Mouse (Mus musculus) forebrain, embryonic 11.5 days (tissue): Measurements from ENCODE around the gene Rwdd3. TPM values are rescaled to one million over a fixed set of nuclear protein-coding genes. Genes with fewer than 3 reads are reported as not detected.

Experiments used
- ATAC-seq: fragments of 200-750 bp; cut with Nextera tagmentation; replicated peaks from 2 replicates; pipeline ENCODE4 v1.8.0; 2017; ENCODE audit warnings: moderate TSS enrichment; ENCODE audit not compliant: low FRiP score
- DNase-seq: peaks from one replicate; pipeline ENCODE4 v3.0.0-alpha.2; 2017; ENCODE audit warnings: low spot score
- H3K27ac ChIP-seq: fragments of 300-500 bp; sonication (generic); 2 replicates; pipeline ENCODE4 v1.5.1; 2014; ENCODE audit warnings: low read depth, low read length
- H3K27me3 ChIP-seq: fragments of 300-500 bp; sonication (generic); 2 replicates; pipeline ENCODE4 v1.6.1; 2014; ENCODE audit warnings: mild to moderate bottlenecking, low read length, mixed read lengths; ENCODE audit not compliant: control insufficient read depth, insufficient read depth
- H3K36me3 ChIP-seq: fragments of 300-500 bp; sonication (generic); 2 replicates; pipeline ENCODE4 v1.6.1; 2014; ENCODE audit warnings: mild to moderate bottlenecking, low read length, moderate library complexity, mixed read lengths; ENCODE audit not compliant: control insufficient read depth, insufficient read depth
- H3K4me1 ChIP-seq: fragments of 300-500 bp; sonication (generic); replicated peaks from 2 replicates; pipeline ENCODE4 v1.6.1; 2014; ENCODE audit warnings: low read length, mixed read lengths; ENCODE audit not compliant: control insufficient read depth, insufficient read depth
- H3K4me2 ChIP-seq: fragments of 300-500 bp; sonication (generic); 2 replicates; pipeline ENCODE4 v1.6.1; 2014; ENCODE audit warnings: low read depth, mild to moderate bottlenecking, low read length, moderate library complexity, mixed read lengths; ENCODE audit not compliant: severe bottlenecking
- H3K4me3 ChIP-seq: fragments of 300-500 bp; sonication (generic); 2 replicates; pipeline ENCODE4 v1.5.1; 2014; ENCODE audit warnings: low read depth, low read length
- H3K9ac ChIP-seq: fragments of 300-500 bp; sonication (generic); 2 replicates; pipeline ENCODE4 v1.6.1; 2014; ENCODE audit warnings: low read length
- H3K9me3 ChIP-seq: fragments of 300-500 bp; sonication (generic); 2 replicates; pipeline ENCODE4 v1.6.1; 2016; ENCODE audit warnings: low read length, mixed read lengths; ENCODE audit not compliant: control insufficient read depth
- WGBS: fragments of 180-500 bp; shearing (Covaris S2); extraction: QIAGEN DNeasy Blood & Tissue Kit; methylation state at CpG from one replicate; pipeline ENCODE4 v1.1.7; 2014; 5-methylcytosine and 5-hydroxymethylcytosine counted together
- polyA plus RNA-seq: library from polyadenylated mRNA; unstranded; fragments of >200 nt; fragmentation: Nextera tagmentation; extraction: Ambion mirVana; gene quantifications from 2 replicates; pipeline ENCODE4 v1.2.1, GENCODE M21; 2014

The Rwdd3 gene
- polyA plus RNA-seq, 1 experiment from 2014 or later = 5.1 TPM

DNA sequence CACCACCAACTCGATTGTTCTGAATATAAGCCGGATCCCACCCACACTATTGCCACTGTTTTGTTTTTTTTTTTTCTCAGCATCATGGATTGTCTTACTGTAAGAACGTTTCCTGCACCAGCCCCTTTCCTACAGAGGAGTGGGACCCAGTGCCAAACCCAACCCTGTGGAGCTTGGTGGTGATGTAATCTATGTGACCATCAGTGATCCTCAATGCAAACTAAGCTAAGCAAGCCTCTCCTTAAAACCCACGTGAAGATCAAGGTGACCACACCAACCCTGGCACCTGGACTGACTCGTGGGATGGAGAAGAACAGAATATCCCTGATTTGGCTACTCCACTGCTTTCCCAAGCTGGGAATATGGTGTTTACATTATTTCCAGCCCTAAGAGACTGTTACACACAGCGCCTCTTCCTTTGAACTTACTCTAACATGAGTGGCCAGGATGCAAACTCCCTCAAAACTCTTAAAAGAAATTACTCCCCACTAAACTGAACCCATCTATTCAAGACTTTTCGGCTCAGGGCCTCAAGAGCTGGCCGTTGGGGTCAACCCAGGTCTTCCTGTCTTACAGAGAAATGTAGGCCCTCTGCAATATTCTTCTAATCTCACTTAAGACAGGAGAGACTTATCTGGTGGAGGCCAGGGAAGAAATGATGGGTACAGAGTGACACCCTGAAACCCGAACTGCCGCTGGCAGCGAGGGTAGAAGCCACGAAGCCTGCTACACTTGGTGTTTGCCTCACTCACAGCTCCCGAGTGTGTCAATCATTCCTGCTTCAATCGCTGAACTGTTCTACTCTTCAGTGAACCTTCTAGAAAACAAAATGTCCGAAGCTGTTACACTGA is 2.2 kb downstream of the Rwdd3 start:
- 83% methylated on average over 15 of the region's 15 CpGs for WGBS
- ATAC-seq (no peak), DNase-seq (no peak)
- Histone ChIP-seq H3K27me3 (no peaks in the 10 kb centered on the region), H3K4me1 (no peaks in the 10 kb centered on the region), H3K27ac (no peak overlapping the region), H3K9ac (no peak overlapping the region), H3K4me2 (no peak overlapping the region), H3K4me3 (no peak overlapping the region), H3K9me3 (no peaks in the 10 kb centered on the region; the same call in 1 of the 2 replicates), H3K36me3 (no peaks in the 10 kb centered on the region)

DNA sequence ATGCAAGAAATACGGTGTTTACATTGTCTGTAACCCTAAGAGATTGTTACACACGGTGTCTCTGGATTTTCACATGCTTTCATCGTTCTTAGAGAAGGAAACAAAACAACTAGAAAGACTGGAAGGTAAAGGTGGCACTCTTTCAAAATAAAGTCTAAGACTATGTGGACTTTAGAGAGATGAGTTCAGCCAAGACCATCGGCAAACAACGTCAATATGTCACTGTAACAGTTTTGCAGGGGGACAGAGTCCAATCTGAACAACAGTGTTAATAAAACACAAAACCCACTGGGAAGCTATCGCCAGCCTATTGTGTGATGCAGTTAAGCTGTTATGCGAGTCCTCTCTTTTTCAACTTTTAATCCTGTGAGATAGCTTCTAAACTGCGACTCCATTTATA is 2.9 kb downstream of the Rwdd3 start:
- no peaks in the 10 kb centered on the region for H3K27me3 ChIP-seq
- no peak overlapping the region for H3K27ac ChIP-seq
- H3K4me1 ChIP-seq = no peaks in the 10 kb centered on the region
- 88% methylated on average over 8 of the region's 8 CpGs for WGBS
- no peaks in the 10 kb centered on the region for H3K36me3 ChIP-seq
- DNase-seq (no peak), ATAC-seq (no peak)
- no peak overlapping the region for H3K4me2 ChIP-seq
- no peak overlapping the region for H3K9ac ChIP-seq
- no peak overlapping the region for H3K4me3 ChIP-seq
- H3K9me3 ChIP-seq = no peaks in the 10 kb centered on the region; the same call in 1 of the 2 replicates

DNA sequence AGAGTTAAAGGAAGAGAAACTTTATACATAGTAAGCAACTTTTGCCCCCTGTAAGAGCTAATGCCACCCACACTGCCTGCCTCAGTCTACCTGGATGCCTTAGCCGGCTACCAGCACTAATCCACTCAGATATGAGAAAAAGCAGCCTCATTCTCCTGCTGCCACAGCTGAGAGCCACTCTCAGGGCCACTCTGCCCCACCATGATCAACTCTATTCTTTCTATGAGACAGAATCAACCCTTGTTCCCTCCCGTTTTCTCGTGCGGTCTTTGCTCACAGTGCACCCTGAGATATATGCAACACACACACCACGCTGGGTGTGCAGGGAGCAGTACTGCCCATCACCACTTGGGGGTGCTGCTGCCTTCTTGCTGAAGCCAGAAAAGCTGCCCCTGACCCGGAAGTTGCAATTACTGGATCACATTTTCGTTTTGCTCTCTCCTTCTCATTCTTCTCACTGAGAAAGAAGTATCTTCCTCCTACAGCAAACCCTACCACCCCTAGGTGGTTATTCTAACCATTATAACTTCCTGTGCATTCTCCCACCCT is 8.2 kb downstream of the Rwdd3 start:
- peak; percentile 40; the same call in 1 of the 2 replicates for ATAC-seq
- DNase-seq = peak; percentile 82
- Histone ChIP-seq H3K27me3 (no peaks in the 10 kb centered on the region), H3K36me3 (no peaks in the 10 kb centered on the region), H3K27ac (no peak overlapping the region), H3K9ac (no peak overlapping the region), H3K9me3 (no peaks in the 10 kb centered on the region; the same call in 1 of the 2 replicates), H3K4me2 (no peak overlapping the region), H3K4me1 (no peaks in the 10 kb centered on the region), H3K4me3 (no peak overlapping the region)
- 46% methylated on average over 7 of the region's 7 CpGs for WGBS

DNA sequence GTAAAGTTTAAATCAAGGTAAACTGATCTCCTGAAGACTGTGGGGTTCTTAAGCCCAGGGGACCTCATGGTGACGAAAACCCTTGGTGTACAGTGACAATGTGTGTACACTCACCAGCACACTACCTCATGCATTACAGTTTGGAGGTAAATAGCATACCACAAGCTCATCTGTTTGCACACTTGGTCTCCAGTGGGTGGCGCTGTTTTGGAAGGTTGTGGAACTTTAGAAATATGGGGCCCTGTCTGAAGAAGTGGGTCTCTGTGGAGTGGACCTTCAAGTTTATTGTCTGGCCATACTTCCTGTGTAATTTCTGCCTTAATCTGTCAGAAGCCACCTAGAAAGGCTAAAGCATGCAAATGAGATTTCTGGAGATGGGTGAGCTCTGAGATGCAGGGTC is 9.8 kb downstream of the Rwdd3 start:
- no peak for ATAC-seq
- WGBS = 49% methylated on average over 2 of the region's 2 CpGs
- Histone ChIP-seq H3K9ac (no peak overlapping the region), H3K36me3 (no peaks in the 10 kb centered on the region), H3K4me3 (no peak overlapping the region), H3K27ac (no peak overlapping the region), H3K9me3 (no peaks in the 10 kb centered on the region; the same call in 1 of the 2 replicates), H3K4me2 (no peak overlapping the region), H3K4me1 (peaks cover 7% of the 10 kb centered on the region), H3K27me3 (no peaks in the 10 kb centered on the region)
- no peak for DNase-seq

DNA sequence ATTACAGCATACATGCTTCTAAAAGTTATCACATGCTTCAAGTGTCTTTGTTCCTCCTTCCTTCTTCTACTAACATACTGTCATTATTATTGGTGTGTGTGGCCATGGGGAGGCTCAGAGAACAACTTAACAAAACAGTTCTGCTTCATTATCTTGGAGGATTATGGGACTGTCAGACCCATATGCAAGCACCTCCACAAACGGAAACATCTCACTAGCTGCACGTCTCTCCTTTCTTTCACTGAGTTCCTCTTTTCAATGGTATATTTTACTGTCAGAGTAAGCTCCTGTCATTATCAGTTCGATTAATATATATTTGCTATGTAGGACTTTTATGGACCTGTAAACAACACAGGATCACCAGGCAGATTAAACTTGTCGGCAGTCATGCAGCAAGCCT is 11.1 kb downstream of the Rwdd3 start:
- Histone ChIP-seq H3K4me1 (peaks cover 11% of the 10 kb centered on the region), H3K9ac (no peak overlapping the region), H3K27me3 (no peaks in the 10 kb centered on the region), H3K4me3 (no peak overlapping the region), H3K4me2 (no peak overlapping the region), H3K36me3 (no peaks in the 10 kb centered on the region), H3K9me3 (no peaks in the 10 kb centered on the region), H3K27ac (no peak overlapping the region)
- 73% methylated on average over 4 of the region's 4 CpGs for WGBS
- ATAC-seq (no peak), DNase-seq (no peak)

DNA sequence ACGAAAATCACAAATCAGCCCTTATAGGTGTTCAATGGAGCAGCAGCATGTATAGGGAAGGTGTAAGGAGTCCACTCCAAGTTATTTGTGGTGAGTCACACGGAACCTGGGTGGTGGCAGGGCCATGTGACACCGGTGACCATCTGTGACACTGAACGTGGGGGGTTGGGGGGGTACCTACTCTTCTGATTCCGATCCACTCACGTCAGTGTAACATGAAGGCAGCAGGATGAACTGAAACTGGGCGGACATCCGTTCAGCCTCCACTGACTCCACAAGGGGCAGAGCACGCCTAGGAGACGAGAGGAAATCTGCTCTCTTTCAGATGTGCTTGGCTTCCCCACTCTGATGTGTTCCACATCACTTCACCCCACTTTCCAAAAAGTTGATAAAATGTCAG is 11.9 kb downstream of the Rwdd3 start:
- Histone ChIP-seq H3K4me3 (no peak overlapping the region), H3K9me3 (no peaks in the 10 kb centered on the region), H3K27me3 (no peaks in the 10 kb centered on the region), H3K4me1 (peaks cover 11% of the 10 kb centered on the region), H3K27ac (no peak overlapping the region), H3K4me2 (no peak overlapping the region), H3K36me3 (no peaks in the 10 kb centered on the region), H3K9ac (no peak overlapping the region)
- WGBS = 89% methylated on average over 10 of the region's 10 CpGs
- DNase-seq = no peak
- no peak for ATAC-seq

DNA sequence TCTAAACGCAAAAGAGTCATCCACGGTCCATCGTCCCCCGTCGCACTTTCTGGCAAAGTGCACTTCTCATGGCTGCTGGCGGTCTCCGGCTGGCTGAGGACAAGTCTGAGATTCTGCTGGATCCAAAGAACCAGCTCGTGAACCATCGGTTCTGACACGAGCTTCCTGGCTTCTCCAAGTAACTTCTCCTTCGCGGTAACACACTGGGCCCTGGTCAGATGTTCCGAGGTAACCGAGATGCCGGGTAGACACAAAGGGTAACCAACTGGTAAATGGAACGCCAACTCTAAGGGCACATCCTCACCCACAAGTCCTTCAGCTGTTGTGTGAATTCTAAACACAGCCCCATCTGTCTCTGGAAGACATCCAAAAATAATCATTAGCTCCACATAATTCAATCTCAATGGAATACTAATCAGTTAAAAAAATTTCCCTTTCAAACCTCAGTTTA is 12.6 kb downstream of the Rwdd3 start:
- H3K36me3 ChIP-seq = no peaks in the 10 kb centered on the region
- no peak overlapping the region for H3K9ac ChIP-seq
- peaks cover 11% of the 10 kb centered on the region for H3K4me1 ChIP-seq
- no peak for DNase-seq
- no peak for ATAC-seq
- H3K4me2 ChIP-seq = no peak overlapping the region
- no peaks in the 10 kb centered on the region for H3K9me3 ChIP-seq
- H3K27ac ChIP-seq = no peak overlapping the region
- no peaks in the 10 kb centered on the region for H3K27me3 ChIP-seq
- H3K4me3 ChIP-seq = no peak overlapping the region
- 94% methylated on average over 16 of the region's 16 CpGs for WGBS

DNA sequence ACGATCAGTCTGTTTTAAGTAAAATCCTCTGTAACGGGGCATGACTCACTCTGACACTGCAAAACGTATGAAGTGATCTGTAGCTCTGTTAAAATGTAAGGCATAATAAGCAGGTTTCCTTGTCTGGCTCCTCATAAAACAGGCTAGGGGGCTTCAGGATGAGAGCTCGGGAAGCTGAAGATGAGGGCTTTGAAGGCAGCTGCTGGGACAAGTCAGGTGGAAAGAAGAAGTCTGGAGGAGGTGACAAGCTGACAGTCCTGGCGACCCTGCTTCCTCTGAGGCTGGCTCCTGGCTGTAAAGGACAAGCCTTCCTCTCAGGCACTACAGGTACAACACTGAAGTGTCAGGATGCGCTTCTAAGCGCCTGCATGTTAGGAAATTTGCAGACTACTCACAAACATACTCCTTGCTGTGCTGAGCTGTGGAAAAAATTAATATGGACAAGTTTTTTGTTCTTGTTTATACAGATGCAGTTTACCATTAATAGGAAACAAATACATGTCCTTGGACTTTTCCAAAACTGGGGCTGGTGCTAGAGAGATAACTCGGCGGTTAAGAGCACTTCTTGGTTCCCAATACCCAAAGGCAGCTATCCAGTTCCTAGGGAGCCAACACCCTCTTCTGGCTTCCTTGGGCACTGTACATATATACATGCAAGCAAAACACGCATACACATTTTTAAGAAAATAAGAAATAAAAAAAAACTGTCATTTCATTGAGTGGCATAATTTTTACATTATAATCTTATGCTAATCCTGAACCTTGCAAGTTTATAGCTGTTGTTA is 13.8 kb downstream of the Rwdd3 start:
- Histone ChIP-seq H3K36me3 (no peaks in the 10 kb centered on the region), H3K9me3 (no peaks in the 10 kb centered on the region), H3K27me3 (no peaks in the 10 kb centered on the region), H3K4me3 (no peak overlapping the region), H3K4me1 (peaks cover 11% of the 10 kb centered on the region), H3K27ac (no peak overlapping the region), H3K9ac (no peak overlapping the region; the same call in 1 of the 2 replicates), H3K4me2 (no peak overlapping the region)
- 67% methylated on average over 10 of the region's 10 CpGs for WGBS
- ATAC-seq = no peak
- DNase-seq = no peak
